Mouse (Mus musculus) limb, embryonic 11.5 days (tissue): ENCODE measurements around the gene Kazn. TPM values are rescaled to one million over a fixed set of nuclear protein-coding genes. Genes with fewer than 3 reads are reported as not detected.

Experiments used
- ATAC-seq: fragments of 200-750 bp; cut with Nextera tagmentation; 2 replicates; pipeline ENCODE4 v1.8.0; 2017; ENCODE audit warnings: low read depth; ENCODE audit not compliant: insufficient number of reproducible peaks, low FRiP score, low TSS enrichment
- DNase-seq: peaks from one replicate; pipeline ENCODE4 v3.0.0-alpha.2; 2015; ENCODE audit warnings: low spot score
- H3K27ac ChIP-seq: fragments of 300-500 bp; sonication (generic); replicated peaks from 2 replicates; pipeline ENCODE4 v1.5.1; 2014; ENCODE audit warnings: low read depth, mild to moderate bottlenecking, low read length
- H3K27me3 ChIP-seq: fragments of 300-500 bp; sonication (generic); 2 replicates; pipeline ENCODE4 v1.6.1; 2014; ENCODE audit warnings: mild to moderate bottlenecking, low read length, mixed read lengths; ENCODE audit not compliant: control insufficient read depth, insufficient read depth
- H3K36me3 ChIP-seq: fragments of 300-500 bp; sonication (generic); 2 replicates; pipeline ENCODE4 v1.6.1; 2014; ENCODE audit warnings: mild to moderate bottlenecking, low read length, moderate library complexity, mixed read lengths; ENCODE audit not compliant: control insufficient read depth, insufficient read depth
- H3K4me1 ChIP-seq: fragments of 300-500 bp; sonication (generic); 2 replicates; pipeline ENCODE4 v1.6.1; 2014; ENCODE audit warnings: low read length, mixed read lengths; ENCODE audit not compliant: control insufficient read depth, insufficient read depth
- H3K4me2 ChIP-seq: fragments of 300-500 bp; sonication (generic); 2 replicates; pipeline ENCODE4 v1.6.1; 2014; ENCODE audit warnings: low read depth, mild to moderate bottlenecking, moderate library complexity; ENCODE audit not compliant: severe bottlenecking
- H3K4me3 ChIP-seq: fragments of 300-500 bp; sonication (generic); 2 replicates; pipeline ENCODE4 v1.5.1; 2014; ENCODE audit warnings: low read depth, low read length
- H3K9ac ChIP-seq: fragments of 300-500 bp; sonication (generic); 2 replicates; pipeline ENCODE4 v1.6.1; 2014; ENCODE audit warnings: mild to moderate bottlenecking, low read length
- H3K9me3 ChIP-seq: fragments of 300-500 bp; sonication (generic); 2 replicates; pipeline ENCODE4 v1.6.1; 2016; ENCODE audit warnings: low read length; ENCODE audit not compliant: control insufficient read depth
- WGBS: fragments of 180-500 bp; shearing (Covaris S2); extraction: QIAGEN DNeasy Blood & Tissue Kit; methylation state at CpG from one replicate; pipeline ENCODE4 v1.1.7; 2014; 5-methylcytosine and 5-hydroxymethylcytosine counted together
- polyA plus RNA-seq: library from polyadenylated mRNA; unstranded; fragments of >200 nt; fragmentation: Nextera tagmentation; extraction: Ambion mirVana; gene quantifications from 2 replicates; pipeline ENCODE4 v1.2.1, GENCODE M21; 2014

Gene Kazn
- polyA plus RNA-seq, 1 experiment from 2014 or later: 8.6 TPM

DNA sequence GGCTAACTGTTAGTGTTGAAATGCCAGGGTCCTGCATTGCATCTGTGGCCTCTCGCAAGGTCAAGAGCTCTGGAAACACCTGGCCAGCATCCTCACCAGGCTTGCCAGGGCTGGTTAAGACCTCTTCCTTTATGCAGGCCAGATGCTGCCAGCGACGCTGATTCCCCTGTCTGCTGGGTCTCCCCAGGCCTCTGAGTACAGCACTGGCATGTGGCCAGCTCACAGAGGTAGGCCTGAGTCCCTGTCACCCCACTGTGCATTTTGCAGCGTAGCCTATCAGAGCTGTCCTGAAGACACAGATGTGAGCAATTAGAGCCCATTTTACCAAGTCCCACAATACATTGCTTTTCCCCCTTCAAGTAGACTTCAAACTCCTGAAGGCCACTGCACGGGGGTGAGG, 109.0 kb downstream of the Kazn start:
- ATAC-seq (peak; percentile 40; the same call in 1 of the 2 replicates), DNase-seq (peak; percentile 55)
- no peak overlapping the region for H3K4me3 ChIP-seq
- H3K4me1 ChIP-seq: peaks cover 13% of the 10 kb centered on the region
- no peaks in the 10 kb centered on the region for H3K36me3 ChIP-seq
- H3K9me3 ChIP-seq: no peaks in the 10 kb centered on the region
- no peak overlapping the region for H3K4me2 ChIP-seq
- H3K27ac ChIP-seq: peak overlapping the region; percentile 45; the same call in 1 of the 2 replicates
- H3K9ac ChIP-seq: no peak overlapping the region
- 25% methylated on average over 5 of the region's 5 CpGs for WGBS
- no peaks in the 10 kb centered on the region for H3K27me3 ChIP-seq

DNA sequence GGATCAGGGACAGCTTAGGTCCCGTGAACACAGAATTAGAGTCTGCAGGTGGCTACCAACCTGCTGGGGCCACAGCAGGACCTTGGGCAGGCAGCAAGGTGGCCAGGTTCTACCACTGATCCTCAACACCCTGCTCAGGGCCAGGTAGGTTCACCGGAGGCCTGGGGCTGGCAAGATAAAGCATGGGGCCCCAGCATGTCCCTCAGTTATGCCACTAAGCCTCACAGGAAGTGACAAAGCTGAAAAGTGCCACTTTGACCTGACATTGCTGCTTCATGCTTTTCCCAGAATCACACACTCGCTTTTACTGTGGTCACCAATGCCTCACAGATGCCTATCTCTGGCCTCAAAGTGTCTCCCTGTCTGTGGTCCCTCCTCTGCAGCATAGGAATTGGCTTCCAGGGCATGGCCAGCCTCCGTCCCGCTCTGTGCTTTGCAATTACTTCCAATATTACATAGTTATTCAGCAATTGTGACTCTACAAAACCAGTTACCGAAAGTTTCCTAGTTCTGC, 111.9 kb downstream of the Kazn start:
- Histone ChIP-seq H3K4me3 (no peak overlapping the region), H3K27me3 (no peaks in the 10 kb centered on the region), H3K4me1 (peaks cover 13% of the 10 kb centered on the region), H3K4me2 (no peak overlapping the region), H3K9me3 (no peaks in the 10 kb centered on the region), H3K9ac (no peak overlapping the region), H3K36me3 (no peaks in the 10 kb centered on the region), H3K27ac (no peak overlapping the region)
- DNase-seq: no peak
- ATAC-seq: no peak
- 92% methylated on average over 6 of the region's 6 CpGs for WGBS

DNA sequence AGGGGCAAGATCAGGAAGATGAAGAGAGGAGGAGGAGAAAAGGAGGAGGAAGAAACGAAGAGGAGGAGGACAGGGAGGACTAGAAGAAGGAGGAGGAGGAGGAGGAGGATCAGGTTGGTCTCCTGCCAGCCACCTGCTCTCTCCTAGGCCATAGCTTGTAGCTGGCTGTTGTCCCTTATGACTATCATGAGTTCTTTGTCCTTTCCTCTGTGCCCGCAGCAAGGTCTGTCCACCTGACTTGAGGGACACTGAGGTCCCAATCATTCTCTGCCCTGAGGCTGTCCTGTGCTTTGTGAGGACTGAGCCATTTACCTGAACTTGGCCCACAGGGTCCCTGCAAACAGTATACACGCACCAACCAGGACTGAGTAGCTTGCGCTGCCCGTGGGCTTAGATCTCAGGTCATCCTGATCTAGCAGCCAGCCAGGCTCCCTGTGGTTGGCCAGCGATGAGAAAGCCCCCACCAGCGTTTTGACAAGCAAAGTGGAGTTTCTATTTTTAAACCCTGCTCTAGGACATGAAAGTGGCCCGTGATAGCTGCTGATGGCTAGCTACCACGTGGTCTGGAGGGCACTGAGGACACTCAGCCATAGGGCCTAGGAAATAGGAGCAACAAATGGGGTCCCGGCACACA, 112.4 kb downstream of the Kazn start:
- no peak overlapping the region for H3K4me3 ChIP-seq
- 78% methylated on average over 10 of the region's 10 CpGs for WGBS
- no peak overlapping the region for H3K9ac ChIP-seq
- DNase-seq (no peak), ATAC-seq (no peak)
- H3K4me2 ChIP-seq: no peak overlapping the region
- H3K9me3 ChIP-seq: no peaks in the 10 kb centered on the region
- no peaks in the 10 kb centered on the region for H3K36me3 ChIP-seq
- peaks cover 13% of the 10 kb centered on the region for H3K4me1 ChIP-seq
- no peak overlapping the region for H3K27ac ChIP-seq
- H3K27me3 ChIP-seq: no peaks in the 10 kb centered on the region

- Histone ChIP-seq H3K27ac (no peak overlapping the region), H3K4me3 (no peak overlapping the region), H3K9me3 (no peaks in the 10 kb centered on the region), H3K36me3 (no peaks in the 10 kb centered on the region), H3K27me3 (no peaks in the 10 kb centered on the region), H3K9ac (no peak overlapping the region), H3K4me1 (peaks cover 18% of the 10 kb centered on the region), H3K4me2 (no peak overlapping the region)
- WGBS: 48% methylated on average over 1 of the region's 1 CpGs
- DNase-seq: no peak
- ATAC-seq: no peak
Observed at GRCm38 (mm10) chr4:142121164-142121563, 118.0 kb downstream of the Kazn start.

DNA sequence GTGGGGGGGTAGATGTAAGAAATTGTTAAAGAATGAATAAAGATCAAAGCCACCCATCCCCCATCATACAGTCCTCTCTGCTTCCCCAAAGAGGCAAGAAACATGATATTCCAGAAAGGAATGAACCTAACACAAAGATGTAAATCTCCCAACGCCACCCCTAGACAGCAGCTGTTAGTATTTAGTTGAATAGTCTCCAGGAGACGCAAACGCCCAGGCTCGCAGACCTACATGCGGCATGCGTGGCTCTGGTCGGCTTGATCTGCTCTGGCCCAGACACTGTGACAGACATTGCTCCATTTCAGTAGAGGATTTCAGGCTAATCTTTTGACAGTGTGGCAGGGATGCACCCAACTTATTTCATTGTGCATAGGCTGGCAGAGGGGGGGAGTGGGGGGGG, 120.7 kb downstream of the Kazn start:
- Histone ChIP-seq H3K4me1 (peaks cover 18% of the 10 kb centered on the region), H3K36me3 (no peaks in the 10 kb centered on the region), H3K27me3 (no peaks in the 10 kb centered on the region), H3K4me3 (no peak overlapping the region), H3K9me3 (no peaks in the 10 kb centered on the region), H3K4me2 (no peak overlapping the region; the same call in 1 of the 2 replicates), H3K27ac (peak overlapping the region; percentile 55; the same call in 1 of the 2 replicates), H3K9ac (no peak overlapping the region)
- ATAC-seq (peak; percentile 72; the same call in 1 of the 2 replicates), DNase-seq (peak; percentile 70)
- WGBS: 18% methylated on average over 7 of the region's 7 CpGs

DNA sequence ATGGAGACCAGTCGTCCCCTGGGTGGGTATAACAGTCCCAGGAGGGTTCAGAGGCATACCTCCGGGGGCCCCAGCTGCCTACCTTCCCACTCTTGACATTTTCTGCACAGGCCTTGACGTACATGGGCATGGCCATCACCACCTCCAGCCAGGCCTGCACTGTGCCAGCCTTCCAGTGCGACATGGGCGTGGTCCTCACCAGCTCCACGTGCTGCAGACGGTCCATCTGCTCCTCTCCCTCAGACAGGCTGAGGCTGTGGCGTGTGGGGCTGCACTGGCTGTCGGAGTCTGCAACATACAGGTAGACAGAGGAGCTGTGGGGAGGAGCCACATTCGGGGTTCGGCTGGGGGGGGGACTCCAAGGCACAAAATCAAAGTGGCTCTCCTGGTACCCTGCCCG, 121.2 kb downstream of the Kazn start:
- 82% methylated on average over 12 of the region's 12 CpGs for WGBS

DNA sequence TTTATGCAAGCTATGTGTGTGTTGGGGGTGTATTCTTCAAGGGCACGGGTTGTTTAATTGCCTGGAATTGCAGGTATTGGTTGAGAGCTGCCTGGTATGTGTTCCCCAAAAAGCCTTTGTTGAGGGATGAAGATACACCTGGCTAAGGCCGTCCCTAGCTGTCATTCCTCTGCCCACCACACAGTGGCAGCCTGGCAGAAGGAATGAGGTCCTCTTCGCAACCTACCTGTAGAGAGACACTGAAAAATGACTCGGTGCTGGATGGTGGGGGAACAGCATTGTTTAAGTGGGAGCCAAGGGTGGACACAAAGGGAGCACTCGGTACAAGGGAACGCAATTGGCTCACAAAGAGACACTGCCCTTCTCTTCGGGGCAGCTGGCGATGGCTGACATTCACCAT, 125.9 kb downstream of the Kazn start:
- no peak for DNase-seq
- H3K4me2 ChIP-seq: no peak overlapping the region
- H3K9me3 ChIP-seq: no peaks in the 10 kb centered on the region
- H3K27ac ChIP-seq: no peak overlapping the region
- 0 out of 2 replicates have a peak, but pooled peaks cover 3% of the 10 kb centered on the region for H3K4me1 ChIP-seq
- no peak for ATAC-seq
- 42% methylated on average over 8 of the region's 8 CpGs for WGBS
- no peaks in the 10 kb centered on the region for H3K27me3 ChIP-seq
- H3K36me3 ChIP-seq: no peaks in the 10 kb centered on the region
- H3K9ac ChIP-seq: no peak overlapping the region
- no peak overlapping the region for H3K4me3 ChIP-seq

More for the DNA sequence above, 121.2 kb downstream of the Kazn start:
- no peaks in the 10 kb centered on the region for H3K9me3 ChIP-seq
- H3K4me1 ChIP-seq: peaks cover 18% of the 10 kb centered on the region
- ATAC-seq (peak; percentile 20; the same call in 1 of the 2 replicates), DNase-seq (no peak)
- H3K27me3 ChIP-seq: no peaks in the 10 kb centered on the region
- H3K27ac ChIP-seq: peak overlapping the region; percentile 59
- no peak overlapping the region; the same call in 1 of the 2 replicates for H3K4me2 ChIP-seq
- H3K36me3 ChIP-seq: no peaks in the 10 kb centered on the region
- no peak overlapping the region for H3K4me3 ChIP-seq
- no peak overlapping the region for H3K9ac ChIP-seq

GRCm38 (mm10) chr4:142103081-142103671, 136.0 kb downstream of the Kazn start:
- H3K27ac ChIP-seq: no peak overlapping the region
- H3K9me3 ChIP-seq: no peaks in the 10 kb centered on the region
- H3K4me1 ChIP-seq: no peaks in the 10 kb centered on the region
- H3K27me3 ChIP-seq: no peaks in the 10 kb centered on the region
- H3K4me3 ChIP-seq: no peak overlapping the region
- no peak overlapping the region for H3K9ac ChIP-seq
- no peak for ATAC-seq
- H3K36me3 ChIP-seq: no peaks in the 10 kb centered on the region
- H3K4me2 ChIP-seq: no peak overlapping the region
- 49% methylated on average over 12 of the region's 12 CpGs for WGBS
- no peak for DNase-seq
